Mouse (Mus musculus) ES-E14 (cell line): ENCODE measurements around the gene Cyp2w1. TPM values are rescaled to one million over a fixed set of nuclear protein-coding genes. Genes with fewer than 3 reads are reported as not detected.

ENCODE experiments used
- DNase-seq: peaks from one replicate; pipeline ENCODE4 v3.0.0-alpha.2; 2013; ENCODE audit warnings: low read depth, low spot score
- H3K27ac ChIP-seq: 2 replicates; pipeline ENCODE4 v1.5.1; 2012; ENCODE audit warnings: low read depth, mild to moderate bottlenecking, low read length, moderate library complexity, mixed read lengths; ENCODE audit not compliant: poor library complexity, insufficient read depth, severe bottlenecking
- H3K36me3 ChIP-seq: 2 replicates; pipeline ENCODE4 v1.6.1; 2012; ENCODE audit warnings: mild to moderate bottlenecking, low read length, moderate library complexity, mixed read lengths; ENCODE audit not compliant: control insufficient read depth, poor library complexity, insufficient read depth, severe bottlenecking
- H3K4me1 ChIP-seq, 2 experiments: fragments of 150-350 bp in 1 of 2; sonication (generic) in 1 of 2; 2 replicates each; pipeline ENCODE4 v1.6.1; 2012; ENCODE audit warnings: low read length in 2 of 2, mild to moderate bottlenecking in 1 of 2, mixed read lengths in 1 of 2; ENCODE audit not compliant: control insufficient read depth in 2 of 2, insufficient read depth in 2 of 2, poor library complexity in 1 of 2
- H3K4me3 ChIP-seq, 2 experiments: fragments of 150-350 bp in 1 of 2; sonication (generic) in 1 of 2; 2 replicates each; pipeline ENCODE4 v1.5.1; 2012; ENCODE audit warnings: low read length in 2 of 2, low read depth in 1 of 2, mild to moderate bottlenecking in 1 of 2, mixed read lengths in 1 of 2; ENCODE audit not compliant: insufficient read depth in 1 of 2, poor library complexity in 1 of 2, severe bottlenecking in 1 of 2
- H3K9ac ChIP-seq: 2 replicates; pipeline ENCODE4 v1.6.1; 2012; ENCODE audit warnings: low read depth, mild to moderate bottlenecking, low read length, mixed read lengths; ENCODE audit not compliant: poor library complexity, insufficient read depth, severe bottlenecking
- H3K9me3 ChIP-seq: fragments of 150-350 bp; sonication (generic); 2 replicates; pipeline ENCODE4 v1.6.1; 2012; ENCODE audit warnings: low read depth, mild to moderate bottlenecking, low read length; ENCODE audit not compliant: control insufficient read depth, insufficient read depth
- CHD2 ChIP-seq: IDR thresholded peaks from 2 replicates; pipeline ENCODE4 v1.6.1; 2014; ENCODE audit warnings: mild to moderate bottlenecking, low read depth, low read length, inconsistent platforms
- HCFC1 ChIP-seq: IDR thresholded peaks from 2 replicates; pipeline ENCODE4 v1.6.1; 2012; ENCODE audit warnings: low read length, inconsistent platforms, borderline replicate concordance; ENCODE audit not compliant: insufficient read depth
- MAFK ChIP-seq: IDR thresholded peaks from 2 replicates; pipeline ENCODE4 v1.6.1; 2014; ENCODE audit warnings: mild to moderate bottlenecking, low read depth, low read length, inconsistent platforms; ENCODE audit not compliant: insufficient read depth
- ZC3H11A ChIP-seq: IDR thresholded peaks from 2 replicates; pipeline ENCODE4 v1.6.1; 2012; ENCODE audit warnings: low read depth, mild to moderate bottlenecking, inconsistent platforms, low read length, borderline replicate concordance
- ZNF384 ChIP-seq: IDR thresholded peaks from 2 replicates; pipeline ENCODE4 v1.6.1; 2012; ENCODE audit warnings: low read depth, low read length, inconsistent platforms
- in situ Hi-C, 2 experiments: fragments of 600-800 bp; cut with MboI; formaldehyde crosslinking; loops; one replicate each; pipeline ENCODE4 v1.15.1; 2025; ENCODE audit warnings: low sequenced_read_pairs in 2 of 2, inconsistent platforms in 1 of 2; ENCODE audit not compliant: unreplicated experiment in 2 of 2
- total RNA-seq: library from RNA; depleted of rRNA; stranded (reverse); fragments of 300-350 nt; gene quantifications from 2 replicates; pipeline ENCODE4 v1.2.3, GENCODE M21; 2012

The Cyp2w1 gene
- total RNA-seq, 1 experiment, result not detected

GRCm38 (mm10) chr5:139338403-139338802, 14.0 kb upstream of the Cyp2w1 start:
- H3K4me3 ChIP-seq, result no peak overlapping the region
- peaks cover 8% of the 10 kb centered on the region; the same call in 1 of the 2 replicates for H3K36me3 ChIP-seq
- in situ Hi-C loops, result no loop called here
- H3K27ac ChIP-seq, result peak overlapping the region; percentile 11; the same call in 1 of the 2 replicates
- DNase-seq, result no peak
- H3K9me3 ChIP-seq, result no peaks in the 10 kb centered on the region
- peaks cover 2 to 23% of the 10 kb centered on the region in 2 experiments; a peak in 3 of 4 replicates for H3K4me1 ChIP-seq
- H3K9ac ChIP-seq, result peak overlapping the region; percentile 15; the same call in 1 of the 2 replicates
- TF ChIP-seq MAFK, result no peak
- TF ChIP-seq ZNF384, result no peak
- no peak for TF ChIP-seq ZC3H11A
- TF ChIP-seq CHD2, result no peak
- TF ChIP-seq HCFC1, result no peak

GRCm38 (mm10) chr5:139338891-139339290, 13.5 kb upstream of the Cyp2w1 start:
- peaks cover 8% of the 10 kb centered on the region; the same call in 1 of the 2 replicates for H3K36me3 ChIP-seq
- H3K4me1 ChIP-seq, result peaks cover 2 to 26% of the 10 kb centered on the region in 2 experiments; a peak in 3 of 4 replicates
- H3K9me3 ChIP-seq, result no peaks in the 10 kb centered on the region
- DNase-seq, result no peak
- no peak overlapping the region for H3K4me3 ChIP-seq
- peak overlapping the region; percentile 11; the same call in 1 of the 2 replicates for H3K27ac ChIP-seq
- H3K9ac ChIP-seq, result no peak overlapping the region
- TF ChIP-seq HCFC1 (no peak), ZC3H11A (no peak), ZNF384 (no peak), CHD2 (no peak), MAFK (no peak)
- in situ Hi-C loops, result no loop called here

DNA sequence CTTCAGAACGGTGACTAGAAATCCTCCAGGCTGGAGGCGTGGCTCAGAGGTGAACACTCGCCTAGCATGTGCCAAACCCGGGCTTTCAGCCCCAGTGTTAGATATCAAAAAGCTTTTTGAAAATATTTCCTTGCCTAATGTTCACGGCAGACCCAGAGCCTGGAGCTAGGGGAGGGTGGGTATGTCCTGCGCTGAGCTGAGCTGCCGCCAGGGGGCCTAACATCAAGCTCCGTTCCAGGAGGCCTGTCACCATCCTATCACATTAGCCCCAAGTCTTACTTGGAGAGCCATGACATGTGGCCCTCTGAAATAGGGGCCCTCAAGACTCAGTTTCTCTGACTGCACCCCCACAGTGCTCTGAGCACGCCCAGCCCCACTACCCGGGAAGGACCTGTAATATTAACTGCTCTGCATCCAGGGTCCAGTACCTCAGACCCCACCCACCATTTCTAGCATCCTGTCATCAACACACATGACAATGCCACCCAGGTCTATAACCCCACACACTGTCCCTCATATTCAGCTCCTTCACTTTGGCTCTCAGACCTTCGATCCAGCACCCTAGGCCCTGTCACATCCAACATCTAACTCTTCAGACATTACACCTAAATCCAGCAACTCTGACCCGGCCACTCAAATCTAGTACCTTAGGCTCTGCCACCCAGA, 8.3 kb upstream of the Cyp2w1 start:
- H3K36me3 ChIP-seq, result peaks cover 7% of the 10 kb centered on the region; the same call in 1 of the 2 replicates
- H3K9ac ChIP-seq, result peak overlapping the region; percentile 89
- no peak for TF ChIP-seq ZNF384
- no peak for TF ChIP-seq MAFK
- TF ChIP-seq ZC3H11A, result no peak
- TF ChIP-seq HCFC1, result no peak
- no peak for TF ChIP-seq CHD2
- peak; percentile 71 for DNase-seq
- H3K9me3 ChIP-seq, result no peaks in the 10 kb centered on the region
- H3K4me3 ChIP-seq, result peak overlapping the region; percentile 80 to 98
- in situ Hi-C loops, result no loop called here
- no peak overlapping the region for H3K27ac ChIP-seq
- H3K4me1 ChIP-seq, result peaks cover 3 to 18% of the 10 kb centered on the region in 2 experiments; a peak in 2 of 4 replicates

DNA sequence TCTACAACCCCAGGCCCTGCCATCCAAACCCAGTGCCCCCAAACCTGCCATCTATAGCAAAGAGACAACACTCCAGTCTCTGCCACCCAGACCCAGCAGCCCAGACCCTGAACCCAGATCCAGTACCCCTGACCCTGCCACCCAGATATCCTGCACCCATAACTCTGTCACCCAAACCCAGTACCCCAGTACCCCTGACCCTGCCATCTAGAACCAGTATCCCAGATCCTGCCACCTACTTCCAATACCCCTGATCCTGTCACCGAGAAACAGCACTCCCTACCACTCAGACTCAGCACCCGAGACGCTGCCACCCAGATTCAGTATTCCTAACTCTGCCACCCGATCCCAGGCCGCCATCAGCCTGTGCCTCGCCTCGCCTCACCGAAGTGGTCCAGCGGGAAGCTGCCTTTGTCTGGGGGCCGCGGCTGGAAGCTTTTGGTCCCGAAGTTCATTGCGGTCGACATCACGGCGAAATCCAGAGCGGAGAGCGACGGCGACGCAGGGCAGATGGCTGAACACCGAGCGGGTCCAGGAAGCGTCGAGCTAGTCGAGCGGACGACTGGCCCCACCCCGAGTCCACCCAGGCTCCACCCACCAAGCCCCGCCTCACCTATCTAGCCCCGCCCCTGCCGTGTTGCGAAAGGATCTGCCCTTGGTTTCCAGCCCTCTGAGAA, 7.6 kb upstream of the Cyp2w1 start:
- H3K9me3 ChIP-seq, result no peaks in the 10 kb centered on the region
- in situ Hi-C loops, result no loop called here
- DNase-seq, result peak; percentile 92
- peak overlapping the region; percentile 80 to 98 for H3K4me3 ChIP-seq
- peaks cover 3 to 14% of the 10 kb centered on the region in 2 experiments; a peak in 2 of 4 replicates for H3K4me1 ChIP-seq
- H3K27ac ChIP-seq, result no peak overlapping the region
- TF ChIP-seq MAFK, result no peak
- TF ChIP-seq ZNF384, result no peak
- TF ChIP-seq ZC3H11A, result no peak
- peak; percentile 80 for TF ChIP-seq HCFC1
- no peak for TF ChIP-seq CHD2
- peaks cover 3% of the 10 kb centered on the region; the same call in 1 of the 2 replicates for H3K36me3 ChIP-seq
- peak overlapping the region; percentile 89 for H3K9ac ChIP-seq
